Mouse (Mus musculus) thymus, adult 2 months (tissue): ENCODE measurements around the gene Nckap5. TPM values are rescaled to one million over a fixed set of nuclear protein-coding genes. Genes with fewer than 3 reads are reported as not detected.

Experiments
- DNase-seq: peaks from one replicate; pipeline ENCODE4 v3.0.0; 2021
- H3K27ac ChIP-seq: fragments of 200-500 bp; 2 replicates; pipeline ENCODE4 v1.5.1; 2012; ENCODE audit warnings: low read length, control low read depth; ENCODE audit not compliant: control insufficient read depth, insufficient read depth
- H3K27me3 ChIP-seq: fragments of 200-500 bp; 2 replicates; pipeline ENCODE4 v1.6.1; 2012; ENCODE audit warnings: mild to moderate bottlenecking, low read length, moderate library complexity, mixed read lengths; ENCODE audit not compliant: control insufficient read depth, insufficient read depth
- H3K36me3 ChIP-seq: fragments of 200-500 bp; 2 replicates; pipeline ENCODE4 v1.6.1; 2012; ENCODE audit warnings: mild to moderate bottlenecking, low read length, moderate library complexity; ENCODE audit not compliant: control insufficient read depth, insufficient read depth
- H3K4me1 ChIP-seq: fragments of 200-500 bp; replicated peaks from 2 replicates; pipeline ENCODE4 v1.6.1; 2012; ENCODE audit warnings: low read length; ENCODE audit not compliant: control insufficient read depth, insufficient read depth
- H3K4me3 ChIP-seq: fragments of 200-500 bp; 2 replicates; pipeline ENCODE4 v1.5.1; 2012; ENCODE audit warnings: mild to moderate bottlenecking, low read length, control low read depth, moderate library complexity; ENCODE audit not compliant: control insufficient read depth, insufficient read depth
- CTCF ChIP-seq: fragments of 200-500 bp; IDR thresholded peaks from 2 replicates; pipeline ENCODE4 v1.5.1; 2012; ENCODE audit warnings: mild to moderate bottlenecking, control low read depth, low read length, moderate library complexity, borderline replicate concordance; ENCODE audit not compliant: control insufficient read depth, poor library complexity, insufficient read depth; ENCODE audit errors: extremely low read depth
- POLR2A ChIP-seq: fragments of 200-500 bp; IDR thresholded peaks from 2 replicates; pipeline ENCODE4 v1.6.1; 2012; ENCODE audit warnings: mild to moderate bottlenecking, low read length, control low read depth, moderate library complexity; ENCODE audit not compliant: control insufficient read depth, poor library complexity, insufficient read depth; ENCODE audit errors: extremely low read depth
- WGBS: fragments of 180-500 bp; shearing (Covaris S2); methylation state at CpG from one replicate; pipeline ENCODE4 v1.1.7; 2018; 5-methylcytosine and 5-hydroxymethylcytosine counted together
- polyA plus RNA-seq: library from polyadenylated mRNA; depleted of rRNA; stranded (reverse); fragments of >200 nt; gene quantifications from 2 replicates; pipeline ENCODE4 v1.2.3, GENCODE M21; 2012

Nckap5 gene
- polyA plus RNA-seq, 1 experiment, result 0.50 TPM

- no peaks in the 10 kb centered on the region for H3K36me3 ChIP-seq
- no peak overlapping the region for H3K4me3 ChIP-seq
- no peak overlapping the region for H3K27ac ChIP-seq
- H3K27me3 ChIP-seq, result no peaks in the 10 kb centered on the region
- H3K4me1 ChIP-seq, result no peaks in the 10 kb centered on the region
- WGBS, result 69% methylated on average over 5 of the region's 5 CpGs
- DNase-seq, result no peak
- TF ChIP-seq POLR2A (no peak), CTCF (no peak)
Observed at GRCm38 (mm10) chr1:126719733-126720348, 110.8 kb downstream of the Nckap5 start.

GRCm38 (mm10) chr1:126706611-126707010, 124.0 kb downstream of the Nckap5 start:
- H3K4me3 ChIP-seq, result no peak overlapping the region
- WGBS, result 96% methylated on average over 16 of the region's 16 CpGs
- no peaks in the 10 kb centered on the region for H3K36me3 ChIP-seq
- H3K27ac ChIP-seq, result no peak overlapping the region
- DNase-seq, result no peak
- no peaks in the 10 kb centered on the region for H3K27me3 ChIP-seq
- no peaks in the 10 kb centered on the region for H3K4me1 ChIP-seq
- TF ChIP-seq CTCF, result no peak
- TF ChIP-seq POLR2A, result no peak

- WGBS, result 95% methylated on average over 4 of the region's 4 CpGs
- H3K4me1 ChIP-seq, result no peaks in the 10 kb centered on the region
- H3K27me3 ChIP-seq, result no peaks in the 10 kb centered on the region
- no peak overlapping the region for H3K4me3 ChIP-seq
- TF ChIP-seq CTCF (no peak), POLR2A (no peak)
- H3K27ac ChIP-seq, result no peak overlapping the region
- no peaks in the 10 kb centered on the region for H3K36me3 ChIP-seq
- no peak for DNase-seq
Observed at GRCm38 (mm10) chr1:126700978-126701320, 129.7 kb downstream of the Nckap5 start.

GRCm38 (mm10) chr1:126700063-126700977, 130.3 kb downstream of the Nckap5 start:
- no peak overlapping the region for H3K4me3 ChIP-seq
- 90% methylated on average over 8 of the region's 8 CpGs for WGBS
- no peak for DNase-seq

GRCm38 (mm10) chr1:126693585-126693984, 137.0 kb downstream of the Nckap5 start:
- 91% methylated on average over 7 of the region's 7 CpGs for WGBS
- H3K36me3 ChIP-seq, result no peaks in the 10 kb centered on the region
- no peaks in the 10 kb centered on the region for H3K4me1 ChIP-seq
- no peak overlapping the region for H3K27ac ChIP-seq
- H3K4me3 ChIP-seq, result no peak overlapping the region
- TF ChIP-seq CTCF, result no peak
- TF ChIP-seq POLR2A, result no peak
- H3K27me3 ChIP-seq, result no peaks in the 10 kb centered on the region
- no peak for DNase-seq

More at GRCm38 (mm10) chr1:126700063-126700977, 130.3 kb downstream of the Nckap5 start:
- TF ChIP-seq POLR2A (no peak), CTCF (no peak)
- H3K4me1 ChIP-seq, result no peaks in the 10 kb centered on the region
- no peak overlapping the region for H3K27ac ChIP-seq
- H3K36me3 ChIP-seq, result no peaks in the 10 kb centered on the region
- H3K27me3 ChIP-seq, result no peaks in the 10 kb centered on the region

- no peak for DNase-seq
- no peaks in the 10 kb centered on the region for H3K4me1 ChIP-seq
- H3K4me3 ChIP-seq, result no peak overlapping the region
- TF ChIP-seq POLR2A (no peak), CTCF (no peak)
- no peaks in the 10 kb centered on the region for H3K36me3 ChIP-seq
- WGBS, result 70% methylated on average over 5 of the region's 5 CpGs
- H3K27me3 ChIP-seq, result no peaks in the 10 kb centered on the region
- H3K27ac ChIP-seq, result no peak overlapping the region
Observed at GRCm38 (mm10) chr1:126688593-126688992, 142.0 kb downstream of the Nckap5 start.

GRCm38 (mm10) chr1:126686678-126687077, 143.9 kb downstream of the Nckap5 start:
- Histone ChIP-seq H3K27ac (no peak overlapping the region), H3K27me3 (no peaks in the 10 kb centered on the region), H3K4me3 (no peak overlapping the region), H3K4me1 (no peaks in the 10 kb centered on the region), H3K36me3 (no peaks in the 10 kb centered on the region)
- no peak for DNase-seq
- WGBS, result 98% methylated on average over 2 of the region's 2 CpGs
- no peak for TF ChIP-seq POLR2A
- no peak for TF ChIP-seq CTCF
